Mouse (Mus musculus) left cerebral cortex, postnatal 36 days (tissue): ENCODE data around the gene Slc9a8. TPM values are rescaled to one million over a fixed set of nuclear protein-coding genes. Genes with fewer than 3 reads are reported as not detected.

Experiments
- DNase-seq, 2 experiments: peaks; one replicate each; pipeline ENCODE4 v3.0.0; 2021 to 2022; ENCODE audit warnings: low spot score in 2 of 2, mixed read lengths in 1 of 2
- intact Hi-C: fragments of 180-260 bp; cut with DNase I; formaldehyde crosslinking; loops from one replicate; pipeline ENCODE4 v1.15.1; 2025
- total RNA-seq, 2 experiments: library from RNA; stranded (reverse); gene quantifications; 2 replicates each; pipeline ENCODE4 v1.2.3; 2021

Slc9a8 gene
- total RNA-seq, 2 experiments from 2014 or later, result 25.6 to 35.4 TPM

GRCm38 (mm10) chr2:167443411-167444193 is 22.1 kb downstream of the Slc9a8 start:
- DNase-seq, result no peak
- intact Hi-C loops, result no loop called here

- intact Hi-C loops, result no loop called here
- no peak for DNase-seq
These were observed 24.6 kb downstream of the Slc9a8 start for GRCm38 (mm10) chr2:167445911-167446780.

- intact Hi-C loops, result no loop called here
- no peak for DNase-seq
These were observed 25.7 kb downstream of the Slc9a8 start for GRCm38 (mm10) chr2:167447207-167447606.

- intact Hi-C loops, result no loop called here
- no peak for DNase-seq
These were observed 26.1 kb downstream of the Slc9a8 start for GRCm38 (mm10) chr2:167447629-167448028.

GRCm38 (mm10) chr2:167449331-167450275 is 28.1 kb downstream of the Slc9a8 start:
- intact Hi-C loops, result no loop called here
- no peak for DNase-seq

- intact Hi-C loops, result no loop called here
- DNase-seq, result no peak
These were observed 29.1 kb downstream of the Slc9a8 start for GRCm38 (mm10) chr2:167450647-167451046.

- DNase-seq, result no peak
- intact Hi-C loops, result no loop called here
These were observed 32.3 kb downstream of the Slc9a8 start for GRCm38 (mm10) chr2:167453814-167454213.

GRCm38 (mm10) chr2:167456361-167457020 is 35.0 kb downstream of the Slc9a8 start:
- DNase-seq, result no peak
- intact Hi-C loops, result no loop called here

- DNase-seq, result no peak
- intact Hi-C loops, result no loop called here
These were observed 35.7 kb downstream of the Slc9a8 start for GRCm38 (mm10) chr2:167457213-167457612.

- no peak for DNase-seq
- intact Hi-C loops, result no loop called here
These were observed 37.0 kb downstream of the Slc9a8 start for GRCm38 (mm10) chr2:167458548-167458947.

- intact Hi-C loops, result no loop called here
- DNase-seq, result no peak
These were observed 37.8 kb downstream of the Slc9a8 start for GRCm38 (mm10) chr2:167459071-167459865.

GRCm38 (mm10) chr2:167462954-167463353 is 41.4 kb downstream of the Slc9a8 start:
- no peak for DNase-seq
- intact Hi-C loops, result loop anchor here (5.0 kb wide), 1 partner anchor 186 kb away; no protein-coding TSS in a partner anchor

- intact Hi-C loops, result loop anchor here (5.0 kb wide), 1 partner anchor 187 kb away; no protein-coding TSS in a partner anchor
- no peak for DNase-seq
These were observed 42.3 kb downstream of the Slc9a8 start for GRCm38 (mm10) chr2:167463802-167464201.

GRCm38 (mm10) chr2:167465951-167466350 is 44.4 kb downstream of the Slc9a8 start:
- DNase-seq, result no peak
- intact Hi-C loops, result no loop called here

GRCm38 (mm10) chr2:167467214-167467613 is 45.7 kb downstream of the Slc9a8 start:
- intact Hi-C loops, result no loop called here
- DNase-seq, result no peak

GRCm38 (mm10) chr2:167468444-167468843 is 46.9 kb downstream of the Slc9a8 start:
- intact Hi-C loops, result no loop called here
- no peak for DNase-seq

GRCm38 (mm10) chr2:167470611-167471010 is 49.1 kb downstream of the Slc9a8 start:
- intact Hi-C loops, result no loop called here
- DNase-seq, result no peak

- no peak for DNase-seq
- intact Hi-C loops, result no loop called here
These were observed 50.1 kb downstream of the Slc9a8 start for GRCm38 (mm10) chr2:167471585-167471984.
